Mouse (Mus musculus) c-Kit-positive CD71-negative TER-119-negative erythroid progenitor cells, embryonic 14.5 days (primary cell): ENCODE measurements around the gene Hacd4.

Experiments
- DNase-seq: peaks from one replicate; pipeline ENCODE4 v3.0.0-alpha.2; 2013; ENCODE audit warnings: low read depth

Hacd4 gene

GRCm38 (mm10) chr4:88438326-88438989, at the start of gene Hacd4:
TSS of gene Hacd4 (minus strand) at chr4:88438928.
- no peak for DNase-seq

GRCm38 (mm10) chr4:88488107-88488506, 49.4 kb upstream of the Hacd4 start:
- DNase-seq, result no peak

- no peak for DNase-seq
Measured at GRCm38 (mm10) chr4:88480130-88480529, 41.4 kb upstream of the Hacd4 start.

- no peak for DNase-seq
Measured at GRCm38 (mm10) chr4:88478809-88479186, 40.1 kb upstream of the Hacd4 start.

- no peak for DNase-seq
Measured at GRCm38 (mm10) chr4:88478177-88478808, 39.6 kb upstream of the Hacd4 start.

GRCm38 (mm10) chr4:88476511-88477210, 37.9 kb upstream of the Hacd4 start:
- DNase-seq, result no peak

GRCm38 (mm10) chr4:88476084-88476483, 37.4 kb upstream of the Hacd4 start:
- DNase-seq, result no peak

GRCm38 (mm10) chr4:88471528-88471927, 32.8 kb upstream of the Hacd4 start:
- DNase-seq, result no peak

- DNase-seq, result no peak
Measured at GRCm38 (mm10) chr4:88464574-88464973, 25.8 kb upstream of the Hacd4 start.

- no peak for DNase-seq
Measured at GRCm38 (mm10) chr4:88462981-88463646, 24.4 kb upstream of the Hacd4 start.

- DNase-seq, result no peak
Measured at GRCm38 (mm10) chr4:88462501-88462900, 23.8 kb upstream of the Hacd4 start.

GRCm38 (mm10) chr4:88461315-88461714, 22.6 kb upstream of the Hacd4 start:
- DNase-seq, result no peak

- no peak for DNase-seq
Measured at GRCm38 (mm10) chr4:88458673-88459072, 19.9 kb upstream of the Hacd4 start.

- no peak for DNase-seq
Measured at GRCm38 (mm10) chr4:88458093-88458492, 19.4 kb upstream of the Hacd4 start.

- no peak for DNase-seq
Measured at GRCm38 (mm10) chr4:88450087-88450765, 11.5 kb upstream of the Hacd4 start.

- DNase-seq, result no peak
Measured at GRCm38 (mm10) chr4:88448976-88449375, 10.2 kb upstream of the Hacd4 start.

- DNase-seq, result no peak
Measured at GRCm38 (mm10) chr4:88440814-88441213, 2.1 kb upstream of the Hacd4 start.

- DNase-seq, result no peak
Measured at GRCm38 (mm10) chr4:88439669-88440123, 968 bp upstream of the Hacd4 start.

- DNase-seq, result no peak
Measured at GRCm38 (mm10) chr4:88438990-88439329, 232 bp upstream of the Hacd4 start.

- DNase-seq, result no peak
Measured at GRCm38 (mm10) chr4:88437917-88438316, 811 bp downstream of the Hacd4 start.

- DNase-seq, result no peak
Measured at GRCm38 (mm10) chr4:88437166-88437565, 1.6 kb downstream of the Hacd4 start.

- no peak for DNase-seq
Measured at GRCm38 (mm10) chr4:88436593-88437165, 2.0 kb downstream of the Hacd4 start.
